Mouse (Mus musculus) 3134 (cell line): ENCODE measurements around the gene Pkd1.
A peak's percentile ranks its signal among the peaks of the same experiment; 100 is the strongest.

Experiments
- DNase-seq: peaks from one replicate; pipeline ENCODE4 v3.0.0-alpha.2; 2011; ENCODE audit warnings: low spot score; ENCODE audit not compliant: insufficient read length; ENCODE audit errors: extremely low read depth

Gene Pkd1

GRCm38 (mm10) chr17:24549618-24550415 lies at the start of gene Pkd1:
Gene Pkd1 (plus strand): TSS chr17:24549834.
- DNase-seq, result peak; percentile 100

- no peak for DNase-seq
Measured at GRCm38 (mm10) chr17:24502208-24502607, 47.4 kb upstream of the Pkd1 start.

- DNase-seq, result no peak
Measured at GRCm38 (mm10) chr17:24504085-24504484, 45.5 kb upstream of the Pkd1 start.

GRCm38 (mm10) chr17:24505286-24505955 lies 44.2 kb upstream of the Pkd1 start:
- no peak for DNase-seq

GRCm38 (mm10) chr17:24506332-24507070 lies 43.1 kb upstream of the Pkd1 start:
- DNase-seq, result no peak

- no peak for DNase-seq
Measured at GRCm38 (mm10) chr17:24507129-24507664, 42.4 kb upstream of the Pkd1 start.

GRCm38 (mm10) chr17:24507806-24508460 lies 41.7 kb upstream of the Pkd1 start:
- no peak for DNase-seq

GRCm38 (mm10) chr17:24513609-24514008 lies 36.0 kb upstream of the Pkd1 start:
- no peak for DNase-seq

- no peak for DNase-seq
Measured at GRCm38 (mm10) chr17:24514270-24515257, 35.1 kb upstream of the Pkd1 start.

GRCm38 (mm10) chr17:24520450-24520849 lies 29.2 kb upstream of the Pkd1 start:
- DNase-seq, result no peak

GRCm38 (mm10) chr17:24524734-24525133 lies 24.9 kb upstream of the Pkd1 start:
- no peak for DNase-seq

- no peak for DNase-seq
Measured at GRCm38 (mm10) chr17:24527315-24527714, 22.3 kb upstream of the Pkd1 start.

- DNase-seq, result peak; percentile 93
Measured at GRCm38 (mm10) chr17:24527723-24528559, 21.7 kb upstream of the Pkd1 start, which contains the start of gene Traf7. Gene Traf7 (minus strand): TSS chr17:24527938.

- DNase-seq, result no peak
Measured at GRCm38 (mm10) chr17:24528560-24528918, 21.1 kb upstream of the Pkd1 start.

GRCm38 (mm10) chr17:24529007-24529451 lies 20.6 kb upstream of the Pkd1 start:
- peak; percentile 57 for DNase-seq

GRCm38 (mm10) chr17:24529883-24530282 lies 19.8 kb upstream of the Pkd1 start:
- DNase-seq, result no peak

- DNase-seq, result no peak
Measured at GRCm38 (mm10) chr17:24530361-24531050, 19.1 kb upstream of the Pkd1 start.

GRCm38 (mm10) chr17:24531064-24531463 lies 18.6 kb upstream of the Pkd1 start:
- DNase-seq, result no peak
